Mouse (Mus musculus): ENCODE data around the gene Tsnax. TPM values are rescaled to one million over a fixed set of nuclear protein-coding genes. Genes with fewer than 3 reads are reported as not detected.

Gene Tsnax
- polyA plus RNA-seq, 1 experiment: 167 TPM

DNA sequence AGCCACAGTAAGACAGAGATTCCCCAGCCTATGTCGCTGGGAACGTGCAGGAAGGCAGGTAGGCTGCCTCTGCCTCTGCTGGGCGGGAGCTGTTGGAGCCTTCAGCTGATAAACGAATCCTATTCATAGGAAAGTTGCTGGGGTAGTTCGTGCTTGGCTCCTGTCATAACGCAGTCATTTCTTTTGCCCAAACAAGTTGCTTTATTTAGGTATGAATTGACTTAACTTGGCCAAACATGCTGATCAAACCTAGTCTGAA lies 21.2 kb upstream of the Tsnax start:
- DNase-seq (ENCODE audit: low read depth): no peak
- TF ChIP-seq CTCF (IDR thresholded peaks at IDR 0.05; ENCODE audit: borderline replicate concordance, extremely low read depth, insufficient read depth, insufficient read length) (no peak), POLR2A (IDR thresholded peaks at IDR 0.05; ENCODE audit: borderline replicate concordance, extremely low read depth, insufficient read depth, insufficient read length, poor library complexity, severe bottlenecking) (no peak)

DNA sequence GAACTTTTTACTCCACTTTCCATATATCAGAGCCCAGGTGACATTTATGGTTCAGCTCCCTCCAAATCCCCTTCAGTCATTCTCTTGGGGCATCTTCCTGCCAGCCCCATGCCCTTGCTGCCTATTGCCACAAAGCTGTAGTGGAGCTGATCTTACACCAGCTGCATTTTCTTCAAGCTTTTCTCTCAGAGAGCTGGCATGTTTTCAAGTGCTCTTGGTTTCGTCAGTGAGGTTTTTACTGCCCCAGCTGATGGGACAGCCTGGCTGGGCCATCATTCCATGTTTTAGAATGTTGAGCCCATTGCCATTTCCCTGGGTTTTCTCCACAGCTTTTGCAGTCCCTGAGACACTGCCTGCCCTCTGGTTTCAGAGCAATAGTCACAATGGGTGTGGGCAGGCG lies 17.0 kb upstream of the Tsnax start:
- DNase-seq (ENCODE audit: low read depth): no peak
- TF ChIP-seq POLR2A (IDR thresholded peaks at IDR 0.05; ENCODE audit: borderline replicate concordance, extremely low read depth, insufficient read depth, insufficient read length, poor library complexity, severe bottlenecking) (no peak), CTCF (IDR thresholded peaks at IDR 0.05; ENCODE audit: borderline replicate concordance, extremely low read depth, insufficient read depth, insufficient read length) (no peak)

DNA sequence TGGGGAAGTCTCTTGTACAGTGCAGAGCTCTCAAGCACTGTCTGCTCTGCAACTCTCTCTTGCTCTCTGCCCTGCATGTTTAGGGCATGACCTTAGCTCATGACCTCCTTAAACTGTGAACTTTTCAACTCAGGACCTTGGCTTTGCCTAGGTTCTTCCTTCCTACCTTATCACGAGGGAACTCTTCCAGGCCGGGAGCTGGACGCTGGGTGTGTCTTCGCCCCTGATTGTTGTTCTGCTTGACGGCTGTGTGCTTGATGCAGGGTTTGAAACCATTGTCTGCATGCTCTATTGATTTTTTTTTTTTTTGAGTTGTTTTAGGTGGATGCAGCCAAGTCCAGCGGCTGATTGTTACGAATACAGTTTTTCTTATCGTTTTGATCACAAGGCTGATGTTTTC lies 11.3 kb downstream of the Tsnax start:
- no peak for TF ChIP-seq CTCF (IDR thresholded peaks at IDR 0.05; ENCODE audit: borderline replicate concordance, extremely low read depth, insufficient read depth, insufficient read length)
- TF ChIP-seq POLR2A (IDR thresholded peaks at IDR 0.05; ENCODE audit: borderline replicate concordance, extremely low read depth, insufficient read depth, insufficient read length, poor library complexity, severe bottlenecking): no peak

DNA sequence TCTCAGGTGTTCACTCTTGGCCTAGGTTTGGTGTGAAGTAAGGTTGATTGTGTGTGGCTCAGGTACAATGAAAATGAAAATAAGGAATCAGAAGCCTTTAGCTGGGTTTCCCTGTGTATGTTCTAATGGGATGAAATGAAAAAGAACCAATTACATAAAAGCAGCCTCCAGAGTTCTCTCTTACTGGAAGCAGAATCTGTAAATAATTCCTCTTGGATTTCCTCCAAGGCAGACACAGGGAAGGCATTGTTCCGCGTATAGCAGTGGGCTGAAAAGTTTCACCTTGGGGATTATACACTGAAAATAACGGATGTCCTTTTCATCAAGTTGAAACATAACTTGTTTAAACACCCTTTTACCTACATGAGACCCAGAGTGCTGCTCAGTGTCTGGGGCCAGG lies 14.4 kb downstream of the Tsnax start:
- no peak for TF ChIP-seq POLR2A (IDR thresholded peaks at IDR 0.05; ENCODE audit: borderline replicate concordance, extremely low read depth, insufficient read depth, insufficient read length, poor library complexity, severe bottlenecking)
- DNase-seq (ENCODE audit: low read depth): peak; percentile 56

More for the DNA sequence above, 11.3 kb downstream of the Tsnax start:
- no peak for DNase-seq (ENCODE audit: low read depth)

DNA sequence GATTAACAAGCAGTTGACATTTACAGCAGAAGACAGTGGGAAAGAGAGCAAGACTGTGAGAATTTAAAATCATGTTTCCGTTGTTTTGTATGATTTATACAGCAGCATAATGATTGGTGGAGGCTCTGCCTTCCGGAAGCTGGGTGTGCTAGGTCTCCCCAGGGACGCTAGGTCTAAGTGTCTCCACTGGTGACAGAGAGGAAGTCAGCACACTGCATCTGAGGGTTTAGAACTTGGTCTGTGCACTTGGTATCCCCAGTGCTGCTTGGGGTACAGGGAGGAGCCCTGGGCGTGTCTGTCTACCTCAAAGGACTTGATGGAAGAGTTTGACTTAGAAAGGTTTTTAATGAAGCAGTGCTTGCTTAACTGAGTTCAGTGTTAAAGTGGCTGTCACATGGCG lies 16.0 kb downstream of the Tsnax start:
- DNase-seq (ENCODE audit: low read depth): no peak

DNA sequence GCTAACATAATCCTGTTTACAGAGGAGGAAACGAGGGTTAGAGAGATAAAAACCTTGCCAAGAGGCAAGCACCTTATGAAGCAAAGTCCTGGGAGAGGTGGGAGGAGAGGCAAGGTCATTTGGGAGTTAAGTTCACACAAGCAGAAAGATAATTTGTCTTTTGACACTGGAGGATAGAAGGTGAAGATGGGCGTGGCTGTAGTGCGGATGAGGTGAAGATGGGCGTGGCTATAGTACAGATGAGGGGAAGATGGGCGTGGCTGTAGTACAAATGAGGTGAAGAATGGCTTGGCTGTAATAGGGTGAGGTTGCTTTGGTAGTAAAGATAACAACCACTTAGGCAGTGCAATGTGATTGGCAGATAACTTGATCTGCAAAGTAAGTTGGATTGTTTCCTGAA lies 18.5 kb downstream of the Tsnax start:
- no peak for DNase-seq (ENCODE audit: low read depth)
- no peak for TF ChIP-seq CTCF (IDR thresholded peaks at IDR 0.05; ENCODE audit: borderline replicate concordance, extremely low read depth, insufficient read depth, insufficient read length)
- TF ChIP-seq POLR2A (IDR thresholded peaks at IDR 0.05; ENCODE audit: borderline replicate concordance, extremely low read depth, insufficient read depth, insufficient read length, poor library complexity, severe bottlenecking): no peak

More for the DNA sequence above, 16.0 kb downstream of the Tsnax start:
- TF ChIP-seq CTCF (IDR thresholded peaks at IDR 0.05; ENCODE audit: borderline replicate concordance, extremely low read depth, insufficient read depth, insufficient read length) (no peak), POLR2A (IDR thresholded peaks at IDR 0.05; ENCODE audit: borderline replicate concordance, extremely low read depth, insufficient read depth, insufficient read length, poor library complexity, severe bottlenecking) (no peak)

DNA sequence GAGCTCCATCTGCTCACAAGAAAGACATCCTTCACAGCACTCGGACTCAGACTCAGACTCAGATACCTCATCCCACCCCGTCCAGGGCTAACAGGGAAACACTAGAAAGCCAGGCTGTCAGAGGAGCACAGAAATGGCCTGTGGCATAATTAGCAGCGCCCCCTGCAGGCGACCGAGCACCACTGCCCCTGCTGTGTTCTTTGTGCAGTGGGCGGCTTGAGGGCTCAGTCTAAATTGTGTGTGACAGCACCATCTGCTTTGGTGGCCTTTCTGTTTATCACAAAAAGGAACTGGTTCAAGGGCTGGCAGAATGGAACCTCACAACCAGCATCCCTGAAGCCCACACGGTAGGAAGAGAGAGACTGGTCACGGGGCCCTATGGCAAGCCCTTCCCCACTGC lies 21.9 kb downstream of the Tsnax start:
- peak; percentile 80 for DNase-seq (ENCODE audit: low read depth)
- TF ChIP-seq CTCF (IDR thresholded peaks at IDR 0.05; ENCODE audit: borderline replicate concordance, extremely low read depth, insufficient read depth, insufficient read length) (peak; percentile 82), POLR2A (IDR thresholded peaks at IDR 0.05; ENCODE audit: borderline replicate concordance, extremely low read depth, insufficient read depth, insufficient read length, poor library complexity, severe bottlenecking) (no peak)

DNA sequence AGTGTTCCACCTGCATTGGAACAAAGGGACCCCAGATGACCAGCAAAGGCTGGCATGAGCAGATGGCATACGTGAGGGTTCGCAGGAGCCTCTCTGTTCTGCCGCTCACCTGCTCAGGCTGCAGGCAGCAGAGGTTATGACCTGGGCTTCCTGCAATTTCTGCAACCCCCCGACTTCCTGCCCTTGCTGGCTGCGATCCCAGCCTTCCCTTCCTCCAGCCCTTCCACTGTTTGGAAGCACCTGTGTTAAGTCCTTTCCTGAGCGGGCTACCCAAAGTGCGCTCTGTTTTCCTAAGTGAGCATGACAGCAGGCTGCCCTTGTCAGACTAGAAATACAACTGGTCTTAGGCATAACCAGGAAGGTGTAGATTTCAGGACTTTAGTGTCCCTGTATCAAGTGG lies 24.3 kb downstream of the Tsnax start:
- no peak for TF ChIP-seq POLR2A (IDR thresholded peaks at IDR 0.05; ENCODE audit: borderline replicate concordance, extremely low read depth, insufficient read depth, insufficient read length, poor library complexity, severe bottlenecking)
- TF ChIP-seq CTCF (IDR thresholded peaks at IDR 0.05; ENCODE audit: borderline replicate concordance, extremely low read depth, insufficient read depth, insufficient read length): no peak
- DNase-seq (ENCODE audit: low read depth): no peak

DNA sequence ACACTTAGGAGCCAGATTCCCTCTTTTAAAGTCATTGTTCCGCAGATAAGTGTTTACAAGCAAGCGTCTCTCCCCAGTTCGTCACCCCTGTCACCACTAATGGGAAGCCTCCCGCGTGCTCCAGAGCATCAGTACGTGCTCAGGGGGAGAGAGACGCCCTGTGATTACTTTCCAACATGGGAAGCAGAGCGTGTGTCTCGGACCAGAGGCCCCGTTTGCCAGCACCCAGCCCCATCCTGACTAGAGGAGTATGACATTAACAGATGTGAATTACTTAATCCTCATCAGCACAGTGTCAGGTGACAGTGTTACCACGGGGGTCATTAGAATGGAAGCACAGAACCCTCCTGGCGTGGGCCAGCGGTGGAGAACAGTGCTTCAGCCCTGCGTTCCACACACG lies 25.9 kb downstream of the Tsnax start:
- no peak for DNase-seq (ENCODE audit: low read depth)
- TF ChIP-seq CTCF (IDR thresholded peaks at IDR 0.05; ENCODE audit: borderline replicate concordance, extremely low read depth, insufficient read depth, insufficient read length): no peak
- no peak for TF ChIP-seq POLR2A (IDR thresholded peaks at IDR 0.05; ENCODE audit: borderline replicate concordance, extremely low read depth, insufficient read depth, insufficient read length, poor library complexity, severe bottlenecking)

DNA sequence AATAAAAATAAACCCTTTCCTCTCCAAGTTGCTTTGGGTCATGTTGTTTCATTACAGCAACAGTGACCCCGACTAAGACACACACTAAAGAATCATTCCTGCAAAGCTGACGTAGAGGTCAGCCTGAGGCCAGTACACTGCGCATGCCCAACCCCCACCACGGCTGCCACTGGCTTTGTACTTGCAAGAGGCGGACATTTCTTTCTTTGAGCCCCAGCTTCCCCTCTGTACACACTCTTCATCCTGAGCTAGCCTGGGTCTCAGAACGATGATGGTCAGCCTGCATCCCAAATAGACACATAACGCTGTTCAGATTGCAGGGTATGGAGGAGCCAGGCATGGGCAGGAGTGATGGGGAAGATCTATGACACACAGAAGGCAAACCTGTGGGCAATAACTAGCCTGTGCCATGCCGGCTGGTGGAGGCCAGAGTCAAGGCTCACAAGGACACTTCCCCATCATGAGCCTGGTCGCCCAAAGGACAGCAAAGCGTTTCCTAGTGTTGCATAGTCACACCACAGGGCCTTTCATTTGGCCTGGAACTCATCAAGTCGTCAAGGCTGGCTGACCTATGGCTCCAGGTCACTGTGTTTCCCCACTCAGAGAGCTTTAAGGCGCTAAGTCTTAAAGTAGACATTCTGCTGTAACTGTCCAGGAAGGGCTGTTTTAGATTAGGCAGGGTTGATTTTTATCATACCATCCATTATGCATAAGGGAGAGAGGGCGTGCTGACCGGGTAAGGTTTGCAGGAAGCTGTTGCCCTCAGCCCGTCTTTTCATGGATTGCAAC lies 28.0 kb downstream of the Tsnax start:
- TF ChIP-seq CTCF (IDR thresholded peaks at IDR 0.05; ENCODE audit: borderline replicate concordance, extremely low read depth, insufficient read depth, insufficient read length) (no peak), POLR2A (IDR thresholded peaks at IDR 0.05; ENCODE audit: borderline replicate concordance, extremely low read depth, insufficient read depth, insufficient read length, poor library complexity, severe bottlenecking) (no peak)
- DNase-seq (ENCODE audit: low read depth): no peak

DNA sequence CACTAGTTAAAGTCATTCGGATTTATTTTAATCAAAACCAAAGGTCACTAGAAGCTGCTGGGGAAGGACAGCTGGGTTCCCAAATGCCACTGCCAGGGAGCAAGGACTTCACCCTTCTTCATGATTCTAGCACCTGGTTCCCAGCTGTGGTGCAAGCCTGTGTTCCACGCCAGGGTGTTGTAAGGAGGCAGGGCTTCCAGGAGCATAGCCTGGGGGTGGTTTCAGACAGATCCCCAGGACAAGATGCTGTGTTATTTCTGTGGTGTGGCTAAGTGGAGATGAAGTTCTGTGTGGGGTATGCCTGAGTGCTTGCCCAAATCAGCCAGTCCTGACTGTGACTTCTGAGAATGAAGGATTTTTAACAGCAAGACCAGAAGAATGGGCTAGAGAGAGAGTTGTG lies 28.7 kb downstream of the Tsnax start:
- no peak for TF ChIP-seq CTCF (IDR thresholded peaks at IDR 0.05; ENCODE audit: borderline replicate concordance, extremely low read depth, insufficient read depth, insufficient read length)
- TF ChIP-seq POLR2A (IDR thresholded peaks at IDR 0.05; ENCODE audit: borderline replicate concordance, extremely low read depth, insufficient read depth, insufficient read length, poor library complexity, severe bottlenecking): no peak
- no peak for DNase-seq (ENCODE audit: low read depth)

DNA sequence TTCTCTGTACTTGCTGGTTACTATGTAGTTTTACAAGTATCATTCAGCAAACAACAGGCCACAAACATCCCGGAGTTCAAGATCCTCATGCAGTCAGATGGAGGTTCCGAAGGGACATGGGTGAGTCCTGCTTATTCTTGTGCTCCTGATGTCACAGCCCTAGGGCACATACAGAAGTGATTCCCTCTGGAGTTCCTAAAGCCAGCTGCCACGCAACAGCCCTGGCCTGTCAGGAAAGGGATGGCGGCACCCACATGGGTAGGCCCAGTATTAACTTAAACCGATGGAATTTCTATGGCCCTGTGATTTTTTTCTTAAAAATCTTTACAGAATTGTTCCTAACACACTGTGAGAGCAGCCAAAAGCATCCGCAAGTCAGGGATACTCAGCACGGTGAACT lies 30.6 kb downstream of the Tsnax start:
- DNase-seq (ENCODE audit: low read depth): no peak
- TF ChIP-seq POLR2A (IDR thresholded peaks at IDR 0.05; ENCODE audit: borderline replicate concordance, extremely low read depth, insufficient read depth, insufficient read length, poor library complexity, severe bottlenecking) (no peak), CTCF (IDR thresholded peaks at IDR 0.05; ENCODE audit: borderline replicate concordance, extremely low read depth, insufficient read depth, insufficient read length) (no peak)

Data from brain, embryonic 14.5 days (tissue).